Mouse (Mus musculus) myocyte (in vitro differentiated cells): ENCODE data around the gene Rcor1. TPM values are rescaled to one million over a fixed set of nuclear protein-coding genes. Genes with fewer than 3 reads are reported as not detected.

Experiments used
- H3K27me3 ChIP-seq: one replicate; pipeline ENCODE4 v1.6.1; 2011; ENCODE audit not compliant: control insufficient read depth, insufficient read depth, insufficient read length
- H3K36me3 ChIP-seq: one replicate; pipeline ENCODE4 v1.6.1; 2011; ENCODE audit not compliant: control insufficient read depth, insufficient read depth
- H3K4me2 ChIP-seq: one replicate; pipeline ENCODE4 v1.6.1; 2011; ENCODE audit warnings: low read depth, control low read depth
- H3K4me3 ChIP-seq: one replicate; pipeline ENCODE4 v1.5.1; 2011; ENCODE audit warnings: mild to moderate bottlenecking, control low read depth, moderate library complexity
- H3K79me2 ChIP-seq: one replicate; pipeline ENCODE4 v1.6.1; 2011; ENCODE audit not compliant: control insufficient read depth, insufficient read depth
- H3ac ChIP-seq: one replicate; pipeline ENCODE4 v1.6.1; 2011; ENCODE audit not compliant: control insufficient read depth, insufficient read length
- CEBPB ChIP-seq: IDR thresholded peaks from 2 replicates; pipeline ENCODE4 v1.6.1; 2011; ENCODE audit warnings: mild to moderate bottlenecking, moderate library complexity; ENCODE audit not compliant: poor library complexity, insufficient read depth, severe bottlenecking
- E2F4 ChIP-seq: IDR thresholded peaks from one replicate; pipeline ENCODE4 v1.6.1; 2011; ENCODE audit warnings: mild to moderate bottlenecking, control low read depth, moderate library complexity; ENCODE audit not compliant: insufficient read depth
- MAX ChIP-seq: IDR thresholded peaks from one replicate; pipeline ENCODE4 v1.6.1; 2011; ENCODE audit warnings: low read depth, mild to moderate bottlenecking, control low read depth
- MYOD1 ChIP-seq, 3 experiments: IDR thresholded peaks; one replicate each; pipeline ENCODE4 v1.6.1; 2011; ENCODE audit warnings: control low read depth in 2 of 3, low read depth in 2 of 3, mild to moderate bottlenecking in 2 of 3, moderate library complexity in 1 of 3; ENCODE audit not compliant: insufficient read length in 2 of 3, control insufficient read depth in 1 of 3
- MYOG ChIP-seq, 3 experiments: IDR thresholded peaks; one replicate each; pipeline ENCODE4 v1.6.1; 2011; ENCODE audit warnings: control low read depth in 2 of 3, low read depth in 2 of 3, mild to moderate bottlenecking in 2 of 3; ENCODE audit not compliant: insufficient read length in 2 of 3, control insufficient read depth in 1 of 3, insufficient read depth in 1 of 3
- POLR2A ChIP-seq: IDR thresholded peaks from one replicate; pipeline ENCODE4 v1.6.1; 2011; ENCODE audit warnings: low read depth, mild to moderate bottlenecking, control low read depth, moderate library complexity; ENCODE audit not compliant: insufficient read length
- POLR2AphosphoS2 ChIP-seq: IDR thresholded peaks from one replicate; pipeline ENCODE4 v1.6.1; 2011; ENCODE audit warnings: low read depth, control low read depth; ENCODE audit not compliant: insufficient read length
- REST ChIP-seq: IDR thresholded peaks from one replicate; pipeline ENCODE4 v1.6.1; 2011; ENCODE audit warnings: mild to moderate bottlenecking, control low read depth, moderate library complexity; ENCODE audit not compliant: insufficient read depth, insufficient read length
- SRF ChIP-seq: IDR thresholded peaks from one replicate; pipeline ENCODE4 v1.6.1; 2011; ENCODE audit warnings: low read depth; ENCODE audit not compliant: control insufficient read depth, insufficient read length
- TCF12 ChIP-seq: IDR thresholded peaks from one replicate; pipeline ENCODE4 v1.6.1; 2011; ENCODE audit warnings: mild to moderate bottlenecking, control low read depth; ENCODE audit not compliant: poor library complexity, insufficient read depth, severe bottlenecking
- TCF3 ChIP-seq: IDR thresholded peaks from one replicate; pipeline ENCODE4 v1.6.1; 2011; ENCODE audit warnings: low read depth, control low read depth; ENCODE audit not compliant: insufficient read length
- USF1 ChIP-seq: IDR thresholded peaks from one replicate; pipeline ENCODE4 v1.6.1; 2011; ENCODE audit warnings: low read depth, mild to moderate bottlenecking, control low read depth, moderate library complexity
- polyA plus RNA-seq: library from polyadenylated mRNA; unstranded; fragments of >200 nt; fragmentation: generic; extraction: Trizol; gene quantifications from one replicate; pipeline ENCODE4 v1.2.1, GENCODE M21; 2012; ENCODE audit warnings: missing spikeins

Rcor1 gene
- polyA plus RNA-seq, 1 experiment: 9.4 TPM

DNA sequence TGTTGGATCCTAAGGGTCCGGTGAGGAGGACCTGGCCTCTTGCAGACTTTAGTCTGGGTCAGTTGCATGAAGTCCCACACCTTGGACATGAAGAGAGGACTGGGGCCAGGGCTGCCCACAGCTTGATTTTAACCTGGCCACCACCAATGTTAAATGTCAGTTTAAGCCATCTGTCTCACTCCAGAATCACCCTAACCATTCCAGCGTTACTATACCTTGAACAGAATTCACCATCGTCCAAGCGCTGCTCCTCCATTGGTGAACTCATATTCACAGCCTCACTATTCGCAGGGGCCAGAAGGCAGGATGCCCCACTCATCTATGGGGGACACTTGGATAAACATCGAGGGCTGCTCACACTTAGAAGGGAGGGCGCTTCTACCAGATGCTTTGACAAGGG, 38.2 kb upstream of the Rcor1 start:
- no peak overlapping the region for H3K4me2 ChIP-seq
- H3K4me3 ChIP-seq: no peak overlapping the region
- no peaks in the 10 kb centered on the region for H3K79me2 ChIP-seq
- no peaks in the 10 kb centered on the region for H3K36me3 ChIP-seq
- H3ac ChIP-seq: no peak overlapping the region
- no peaks in the 10 kb centered on the region for H3K27me3 ChIP-seq
- TF ChIP-seq MYOG (IDR thresholded peaks at IDR 0.05; ENCODE audit: control insufficient read depth in 1 of 3, insufficient read depth in 1 of 3, insufficient read length in 2 of 3, low read depth in 2 of 3) (no peak), MYOD1 (IDR thresholded peaks at IDR 0.05; ENCODE audit: control insufficient read depth in 1 of 3, insufficient read length in 2 of 3, low read depth in 2 of 3) (no peak), MAX (no peak), TCF12 (no peak), REST (no peak), CEBPB (no peak), USF1 (no peak), E2F4 (no peak), POLR2A (no peak), POLR2AphosphoS2 (no peak)

DNA sequence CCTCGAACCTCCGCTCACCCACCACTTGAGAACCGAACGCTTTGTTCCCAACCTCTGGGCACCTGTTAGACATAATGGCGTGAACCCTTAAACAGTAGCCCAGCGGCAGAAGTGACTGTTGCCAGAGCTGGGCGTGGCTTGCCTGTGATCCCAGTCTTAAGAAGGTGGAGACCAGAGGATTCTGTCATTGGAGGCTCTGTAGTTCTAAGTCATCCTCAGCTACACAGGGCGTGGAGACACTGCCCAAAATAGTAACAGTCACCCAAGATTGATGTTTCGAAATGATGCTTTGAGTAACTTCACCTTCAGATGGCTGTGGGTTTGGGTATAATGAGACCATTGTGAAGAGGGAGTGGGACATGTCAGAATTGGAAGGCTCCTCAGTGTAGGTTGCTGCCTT, 35.0 kb upstream of the Rcor1 start:
- Histone ChIP-seq H3ac (no peak overlapping the region), H3K36me3 (no peaks in the 10 kb centered on the region), H3K4me3 (no peak overlapping the region), H3K27me3 (no peaks in the 10 kb centered on the region), H3K4me2 (no peak overlapping the region), H3K79me2 (no peaks in the 10 kb centered on the region)
- TF ChIP-seq MYOD1 (IDR thresholded peaks at IDR 0.05; ENCODE audit: control insufficient read depth in 1 of 3, insufficient read length in 2 of 3, low read depth in 2 of 3) (no peak), CEBPB (no peak), POLR2A (no peak), USF1 (no peak), SRF (no peak), TCF12 (no peak), MAX (no peak), MYOG (IDR thresholded peaks at IDR 0.05; ENCODE audit: control insufficient read depth in 1 of 3, insufficient read depth in 1 of 3, insufficient read length in 2 of 3, low read depth in 2 of 3) (no peak), E2F4 (no peak)

- Histone ChIP-seq H3K27me3 (no peaks in the 10 kb centered on the region), H3ac (no peak overlapping the region), H3K79me2 (no peaks in the 10 kb centered on the region), H3K4me2 (no peak overlapping the region), H3K4me3 (no peak overlapping the region), H3K36me3 (no peaks in the 10 kb centered on the region)
- TF ChIP-seq MAX (no peak), USF1 (no peak), MYOD1 (IDR thresholded peaks at IDR 0.05; ENCODE audit: control insufficient read depth in 1 of 3, insufficient read length in 2 of 3, low read depth in 2 of 3) (no peak), TCF12 (no peak), POLR2A (no peak), TCF3 (no peak), POLR2AphosphoS2 (no peak), SRF (no peak), CEBPB (no peak), MYOG (IDR thresholded peaks at IDR 0.05; ENCODE audit: control insufficient read depth in 1 of 3, insufficient read depth in 1 of 3, insufficient read length in 2 of 3, low read depth in 2 of 3) (no peak), E2F4 (no peak)
Observed at GRCm38 (mm10) chr12:111005803-111006202, 33.3 kb upstream of the Rcor1 start.

- TF ChIP-seq REST (no peak), MYOG (IDR thresholded peaks at IDR 0.05; ENCODE audit: control insufficient read depth in 1 of 3, insufficient read depth in 1 of 3, insufficient read length in 2 of 3, low read depth in 2 of 3) (no peak), MAX (no peak), USF1 (no peak), MYOD1 (IDR thresholded peaks at IDR 0.05; ENCODE audit: control insufficient read depth in 1 of 3, insufficient read length in 2 of 3, low read depth in 2 of 3) (no peak), SRF (no peak), TCF12 (no peak), POLR2AphosphoS2 (no peak), TCF3 (no peak), CEBPB (no peak), POLR2A (no peak), E2F4 (no peak)
- Histone ChIP-seq H3K27me3 (no peaks in the 10 kb centered on the region), H3K4me2 (no peak overlapping the region), H3ac (no peak overlapping the region), H3K36me3 (no peaks in the 10 kb centered on the region), H3K79me2 (no peaks in the 10 kb centered on the region), H3K4me3 (no peak overlapping the region)
Observed at GRCm38 (mm10) chr12:111006339-111006738, 32.8 kb upstream of the Rcor1 start.
